Comparison of ENCODE assay signal across 32 mouse cellular contexts in the genomic region with DNA sequence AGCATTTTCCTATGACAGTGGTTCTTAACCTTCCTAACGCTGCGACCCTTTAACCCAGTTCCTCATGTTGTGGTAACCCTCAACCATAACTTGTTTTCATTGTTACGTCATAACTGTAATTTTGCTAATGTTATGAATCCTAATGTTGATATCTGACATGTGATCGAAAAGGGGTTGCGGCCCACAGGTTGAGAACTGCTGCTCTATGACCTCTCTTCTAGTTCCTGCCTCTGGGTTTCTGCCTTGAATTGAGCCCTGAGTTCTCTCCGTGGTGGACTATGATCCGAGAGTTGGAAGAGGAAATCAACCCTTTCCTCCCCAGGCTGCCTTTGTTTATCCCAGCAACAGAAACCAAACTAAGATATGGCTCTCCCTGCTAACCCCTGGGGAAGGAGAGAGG. TPM values are rescaled to one million over a fixed set of nuclear protein-coding genes. Genes with fewer than 3 reads are reported as not detected.
DNase-seq lines count a peak whose midpoint lies in the region; ATAC-seq lines count a peak whose summit lies in the region.
"Had no signal": no experiment of that assay in that cellular context is flagged by ENCODE, and none has a peak within 500 bp of the region (broad histone marks: within the 10 kb centered on the region; RNA-seq: fewer than 3 reads in every experiment).

No protein-coding gene starts in this region.

- DNase-seq in lung, postnatal 36 days: peak; percentile 39
- DNase-seq in lung, postnatal 25 days (ENCODE audit: low spot score): no peak
- no peak for DNase-seq in midbrain, embryonic 11.5 days (ENCODE audit: low spot score, missing footprints)
- DNase-seq in testis, postnatal 10 days (ENCODE audit: low spot score): no peak
- no peak for DNase-seq in heart, postnatal 25 days (ENCODE audit: low spot score)
- DNase-seq: adrenal gland, adult 8-10 months; cerebellum, adult 8-10 months; cerebellum, postnatal 25 days; embryo, embryonic 11 days; heart, postnatal 14 days; kidney, adult 9 months; kidney, postnatal 10 days; layer of hippocampus, adult 9-11 months; liver; lung, adult 18-20 months; lung, postnatal 10 days; midbrain, embryonic 14.5 days; right cerebral cortex, adult 18-20 months; spleen, adult 18-20 months; thymus, adult 2 months; thymus, postnatal 36 days had no signal

- intact Hi-C loops in heart, postnatal 25 days (cut with DNase I): no loop called here

- H3K4me3 ChIP-seq in megakaryocyte, embryonic 14.5 days (replicated peaks): peak overlapping the region; percentile 31
- H3K4me3 ChIP-seq in midbrain, embryonic 11.5 days (ENCODE audit: low read depth, low read length): no peak overlapping the region
- H3K4me3 ChIP-seq: embryonic facial prominence, embryonic 12.5 days; hindbrain, embryonic 12.5 days; neural tube, embryonic 15.5 days had no signal

- H3K36me3 ChIP-seq in megakaryocyte, embryonic 14.5 days (replicated peaks; ENCODE audit: low read length): peaks cover 64% of the 10 kb centered on the region
- no peaks in the 10 kb centered on the region for H3K36me3 ChIP-seq in midbrain, embryonic 11.5 days (ENCODE audit: control insufficient read depth, insufficient read depth, low read length)
- H3K36me3 ChIP-seq: embryonic facial prominence, embryonic 12.5 days; hindbrain, embryonic 12.5 days; neural tube, embryonic 15.5 days had no signal

- peak; percentile 53 for ATAC-seq in granulocyte monocyte progenitor cell, adult 5-6 weeks (replicated peaks; ENCODE audit: poor library complexity, severe bottlenecking)
- ATAC-seq in midbrain, embryonic 11.5 days (ENCODE audit: low FRiP score): no peak
- ATAC-seq: activated CD4-positive, CD25-positive, alpha-beta regulatory T cell, adult 4 months; forebrain, embryonic 16.5 days; hindbrain, postnatal 0 days; intestine, postnatal 0 days had no signal

- no peak overlapping the region for H3K4me2 ChIP-seq in midbrain, embryonic 11.5 days
- H3K4me2 ChIP-seq: embryonic facial prominence, embryonic 12.5 days; hindbrain, embryonic 12.5 days; neural tube, embryonic 15.5 days had no signal

- no peak overlapping the region for H3K27ac ChIP-seq in midbrain, embryonic 11.5 days (ENCODE audit: low read depth, low read length)
- H3K27ac ChIP-seq: embryonic facial prominence, embryonic 12.5 days; hindbrain, embryonic 12.5 days; hindbrain, postnatal 0 days; neural tube, embryonic 15.5 days; stomach, postnatal 0 days had no signal

- H3K9ac ChIP-seq in midbrain, embryonic 11.5 days (ENCODE audit: low read length): no peak overlapping the region
- H3K9ac ChIP-seq: embryonic facial prominence, embryonic 12.5 days; hindbrain, embryonic 12.5 days; neural tube, embryonic 15.5 days had no signal

- H3K27me3 ChIP-seq in megakaryocyte, embryonic 14.5 days (replicated peaks): no peaks in the 10 kb centered on the region
- H3K27me3 ChIP-seq in midbrain, embryonic 11.5 days (ENCODE audit: control insufficient read depth, insufficient read depth, low read length): no peaks in the 10 kb centered on the region
- H3K27me3 ChIP-seq: CH12.LX; embryonic facial prominence, embryonic 12.5 days; hindbrain, embryonic 12.5 days; neural tube, embryonic 15.5 days had no signal

- peaks cover 56% of the 10 kb centered on the region for H3K4me1 ChIP-seq in megakaryocyte, embryonic 14.5 days
- no peaks in the 10 kb centered on the region for H3K4me1 ChIP-seq in midbrain, embryonic 11.5 days (ENCODE audit: control insufficient read depth, insufficient read depth, low read length)
- H3K4me1 ChIP-seq: embryonic facial prominence, embryonic 12.5 days; hindbrain, embryonic 12.5 days; neural tube, embryonic 15.5 days had no signal

- WGBS in midbrain, embryonic 11.5 days: 90% methylated on average over 7 of the region's 7 CpGs

- no peaks in the 10 kb centered on the region for H3K9me3 ChIP-seq in megakaryocyte, embryonic 14.5 days
- no peaks in the 10 kb centered on the region for H3K9me3 ChIP-seq in midbrain, embryonic 11.5 days (ENCODE audit: control insufficient read depth, low read length)
- H3K9me3 ChIP-seq: embryonic facial prominence, embryonic 12.5 days; hindbrain, embryonic 12.5 days; neural tube, embryonic 15.5 days had no signal

RNA-seq across cellular contexts. Expression of gene Fam208a, which starts 47.2 kb away (rescaled TPM):
- total RNA-seq in granulocyte monocyte progenitor cell, adult 5-6 weeks (2014; fragmentation: Nextera tagmentation): 28.4 and 32.0 TPM in 2 replicates
- total RNA-seq in granulocyte monocyte progenitor cell, adult 5-6 weeks (2017): 22.1 and 31.7 TPM in 2 replicates
- polyA plus RNA-seq in megakaryocyte, embryonic 14.5 days (2012; ENCODE audit: insufficient read depth, low replicate concordance): 0.35 and 0.40 TPM in 2 replicates
- 10.5 and 13.8 TPM in 2 replicates for polyA plus RNA-seq in midbrain, embryonic 11.5 days (2014; fragmentation: Nextera tagmentation; extraction: Ambion mirVana)
- 10 to 100 TPM; 10.2 to 12.4 TPM for total RNA-seq in heart, postnatal 25 days (2021)
